Mouse (Mus musculus): ENCODE data around the gene Tspan9. TPM values are rescaled to one million over a fixed set of nuclear protein-coding genes. Genes with fewer than 3 reads are reported as not detected.

Tspan9 gene
- polyA plus RNA-seq, 1 experiment from 2014 or later = 177 TPM

GRCm38 (mm10) chr6:128034317-128035249 lies 108.8 kb downstream of the Tspan9 start:
- peaks cover 25% of the 10 kb centered on the region for H3K4me1 ChIP-seq (ENCODE audit: control insufficient read depth, insufficient read depth, low read length)
- H3K4me2 ChIP-seq (ENCODE audit: low read depth, low read length) = peak overlapping the region; percentile 90
- peak overlapping the region; percentile 84 for H3K27ac ChIP-seq (ENCODE audit: low read length)
- ATAC-seq (ENCODE audit: insufficient read depth, low FRiP score) = peak; percentile 74
- H3K27me3 ChIP-seq (ENCODE audit: control insufficient read depth, insufficient read depth, low read length) = 0 out of 2 replicates have a peak, but pooled peaks cover 9% of the 10 kb centered on the region
- WGBS = 3% methylated on average over 77 of the region's 80 CpGs
- H3K36me3 ChIP-seq (ENCODE audit: control insufficient read depth, insufficient read depth, low read length) = no peaks in the 10 kb centered on the region
- peak overlapping the region; percentile 76 for H3K9ac ChIP-seq (ENCODE audit: low read length)
- no peaks in the 10 kb centered on the region for H3K9me3 ChIP-seq (replicated peaks; ENCODE audit: control insufficient read depth, low read length)
- H3K4me3 ChIP-seq (replicated peaks; ENCODE audit: low read length) = peak overlapping the region; percentile 63

GRCm38 (mm10) chr6:128033868-128034250 lies 109.5 kb downstream of the Tspan9 start:
- H3K4me1 ChIP-seq (ENCODE audit: control insufficient read depth, insufficient read depth, low read length) = peaks cover 25% of the 10 kb centered on the region
- H3K9ac ChIP-seq (ENCODE audit: low read length) = peak overlapping the region; percentile 76
- 0 out of 2 replicates have a peak, but pooled peaks cover 9% of the 10 kb centered on the region for H3K27me3 ChIP-seq (ENCODE audit: control insufficient read depth, insufficient read depth, low read length)
- no peak for ATAC-seq (ENCODE audit: insufficient read depth, low FRiP score)
- no peaks in the 10 kb centered on the region for H3K9me3 ChIP-seq (replicated peaks; ENCODE audit: control insufficient read depth, low read length)
- peak overlapping the region; percentile 63 for H3K4me3 ChIP-seq (replicated peaks; ENCODE audit: low read length)
- no peaks in the 10 kb centered on the region for H3K36me3 ChIP-seq (ENCODE audit: control insufficient read depth, insufficient read depth, low read length)
- 38% methylated on average over 4 of the region's 4 CpGs for WGBS
- peak overlapping the region; percentile 90 for H3K4me2 ChIP-seq (ENCODE audit: low read depth, low read length)
- H3K27ac ChIP-seq (ENCODE audit: low read length) = peak overlapping the region; percentile 84

GRCm38 (mm10) chr6:128033172-128033867 lies 110.1 kb downstream of the Tspan9 start:
- H3K9ac ChIP-seq (ENCODE audit: low read length) = peak overlapping the region; percentile 76
- WGBS = 44% methylated on average over 11 of the region's 11 CpGs
- no peak for ATAC-seq (ENCODE audit: insufficient read depth, low FRiP score)

GRCm38 (mm10) chr6:128032252-128033171 lies 110.9 kb downstream of the Tspan9 start:
- Histone ChIP-seq H3K27me3 (ENCODE audit: control insufficient read depth, insufficient read depth, low read length) (0 out of 2 replicates have a peak, but pooled peaks cover 9% of the 10 kb centered on the region), H3K9ac (ENCODE audit: low read length) (peak overlapping the region; percentile 76), H3K4me1 (ENCODE audit: control insufficient read depth, insufficient read depth, low read length) (peaks cover 36% of the 10 kb centered on the region), H3K4me3 (replicated peaks; ENCODE audit: low read length) (peak overlapping the region; percentile 63), H3K27ac (ENCODE audit: low read length) (peak overlapping the region; percentile 84), H3K4me2 (ENCODE audit: low read depth, low read length) (peak overlapping the region; percentile 90), H3K36me3 (ENCODE audit: control insufficient read depth, insufficient read depth, low read length) (no peaks in the 10 kb centered on the region), H3K9me3 (replicated peaks; ENCODE audit: control insufficient read depth, low read length) (no peaks in the 10 kb centered on the region)
- ATAC-seq (ENCODE audit: insufficient read depth, low FRiP score) = no peak
- 35% methylated on average over 16 of the region's 16 CpGs for WGBS

More at GRCm38 (mm10) chr6:128033172-128033867, 110.1 kb downstream of the Tspan9 start:
- Histone ChIP-seq H3K27ac (ENCODE audit: low read length) (peak overlapping the region; percentile 84), H3K4me1 (ENCODE audit: control insufficient read depth, insufficient read depth, low read length) (peaks cover 30% of the 10 kb centered on the region), H3K36me3 (ENCODE audit: control insufficient read depth, insufficient read depth, low read length) (no peaks in the 10 kb centered on the region), H3K4me2 (ENCODE audit: low read depth, low read length) (peak overlapping the region; percentile 90), H3K9me3 (replicated peaks; ENCODE audit: control insufficient read depth, low read length) (no peaks in the 10 kb centered on the region), H3K4me3 (replicated peaks; ENCODE audit: low read length) (peak overlapping the region; percentile 63), H3K27me3 (ENCODE audit: control insufficient read depth, insufficient read depth, low read length) (0 out of 2 replicates have a peak, but pooled peaks cover 9% of the 10 kb centered on the region)

GRCm38 (mm10) chr6:128031584-128031983 lies 111.8 kb downstream of the Tspan9 start:
- Histone ChIP-seq H3K27ac (ENCODE audit: low read length) (no peak overlapping the region), H3K4me1 (ENCODE audit: control insufficient read depth, insufficient read depth, low read length) (peaks cover 36% of the 10 kb centered on the region), H3K9me3 (replicated peaks; ENCODE audit: control insufficient read depth, low read length) (no peaks in the 10 kb centered on the region), H3K4me3 (replicated peaks; ENCODE audit: low read length) (no peak overlapping the region; the same call in 1 of the 2 replicates), H3K27me3 (ENCODE audit: control insufficient read depth, insufficient read depth, low read length) (0 out of 2 replicates have a peak, but pooled peaks cover 9% of the 10 kb centered on the region), H3K9ac (ENCODE audit: low read length) (no peak overlapping the region), H3K36me3 (ENCODE audit: control insufficient read depth, insufficient read depth, low read length) (no peaks in the 10 kb centered on the region), H3K4me2 (ENCODE audit: low read depth, low read length) (peak overlapping the region; percentile 23; the same call in 1 of the 2 replicates)
- 64% methylated on average over 2 of the region's 2 CpGs for WGBS
- ATAC-seq (ENCODE audit: insufficient read depth, low FRiP score) = no peak

- 0 out of 2 replicates have a peak, but pooled peaks cover 9% of the 10 kb centered on the region for H3K27me3 ChIP-seq (ENCODE audit: control insufficient read depth, insufficient read depth, low read length)
- H3K4me1 ChIP-seq (ENCODE audit: control insufficient read depth, insufficient read depth, low read length) = peaks cover 33% of the 10 kb centered on the region
- 65% methylated on average over 4 of the region's 4 CpGs for WGBS
- H3K36me3 ChIP-seq (ENCODE audit: control insufficient read depth, insufficient read depth, low read length) = no peaks in the 10 kb centered on the region
- 0 out of 2 replicates have a peak overlapping the region, but pooled peaks have one; percentile 12 for H3K9ac ChIP-seq (ENCODE audit: low read length)
- no peak overlapping the region for H3K27ac ChIP-seq (ENCODE audit: low read length)
- H3K4me3 ChIP-seq (replicated peaks; ENCODE audit: low read length) = no peak overlapping the region
- H3K4me2 ChIP-seq (ENCODE audit: low read depth, low read length) = no peak overlapping the region
- no peaks in the 10 kb centered on the region for H3K9me3 ChIP-seq (replicated peaks; ENCODE audit: control insufficient read depth, low read length)
- ATAC-seq (ENCODE audit: insufficient read depth, low FRiP score) = no peak
These were observed 112.3 kb downstream of the Tspan9 start for GRCm38 (mm10) chr6:128031096-128031495.

DNA sequence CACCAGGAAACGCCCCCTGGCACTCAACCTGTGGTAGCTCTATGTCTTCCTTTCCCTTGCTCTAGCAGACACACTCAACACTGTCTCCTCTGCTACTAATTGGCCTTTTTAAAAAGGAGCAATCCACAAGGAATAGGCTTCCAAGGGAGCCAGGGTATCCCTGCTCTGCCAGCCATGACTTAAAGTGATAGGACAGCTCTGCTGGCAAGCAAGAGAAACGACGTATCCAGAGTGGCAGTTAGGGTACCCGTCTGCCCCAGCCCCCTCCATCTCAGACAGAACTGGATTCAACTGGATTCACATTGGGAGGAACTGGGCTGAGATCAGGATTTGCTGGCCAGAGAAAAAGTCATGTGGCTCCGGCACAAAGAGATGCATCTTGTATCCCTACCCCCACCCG lies 112.9 kb downstream of the Tspan9 start:
- H3K9ac ChIP-seq (ENCODE audit: low read length) = 0 out of 2 replicates have a peak overlapping the region, but pooled peaks have one; percentile 12

More for the DNA sequence above, 112.9 kb downstream of the Tspan9 start:
- ATAC-seq (ENCODE audit: insufficient read depth, low FRiP score) = no peak
- Histone ChIP-seq H3K4me1 (ENCODE audit: control insufficient read depth, insufficient read depth, low read length) (peaks cover 27% of the 10 kb centered on the region), H3K36me3 (ENCODE audit: control insufficient read depth, insufficient read depth, low read length) (no peaks in the 10 kb centered on the region), H3K4me2 (ENCODE audit: low read depth, low read length) (no peak overlapping the region), H3K4me3 (replicated peaks; ENCODE audit: low read length) (no peak overlapping the region), H3K27ac (ENCODE audit: low read length) (no peak overlapping the region), H3K27me3 (ENCODE audit: control insufficient read depth, insufficient read depth, low read length) (0 out of 2 replicates have a peak, but pooled peaks cover 9% of the 10 kb centered on the region), H3K9me3 (replicated peaks; ENCODE audit: control insufficient read depth, low read length) (no peaks in the 10 kb centered on the region)
- WGBS = 76% methylated on average over 6 of the region's 6 CpGs
